Mouse (Mus musculus) embryonic facial prominence, embryonic 10.5 days (tissue): ENCODE measurements around the gene Sirt3. TPM values are rescaled to one million over a fixed set of nuclear protein-coding genes. Genes with fewer than 3 reads are reported as not detected.

Experiments used
- DNase-seq: peaks from one replicate; pipeline ENCODE4 v3.0.0-alpha.2; 2017; ENCODE audit warnings: low spot score
- H3K27ac ChIP-seq: fragments of 300-500 bp; sonication (generic); replicated peaks from 2 replicates; pipeline ENCODE4 v1.5.1; 2016; ENCODE audit warnings: mild to moderate bottlenecking
- H3K27me3 ChIP-seq: fragments of 300-500 bp; sonication (generic); replicated peaks from 2 replicates; pipeline ENCODE4 v1.6.1; 2016; ENCODE audit warnings: low read depth, mild to moderate bottlenecking; ENCODE audit not compliant: poor library complexity, severe bottlenecking
- H3K36me3 ChIP-seq: fragments of 300-500 bp; sonication (generic); replicated peaks from 2 replicates; pipeline ENCODE4 v1.6.1; 2016; ENCODE audit warnings: mild to moderate bottlenecking, moderate library complexity
- H3K4me1 ChIP-seq: fragments of 300-500 bp; sonication (generic); 2 replicates; pipeline ENCODE4 v1.6.1; 2016
- H3K4me3 ChIP-seq: fragments of 300-500 bp; sonication (generic); 2 replicates; pipeline ENCODE4 v1.5.1; 2016; ENCODE audit warnings: mild to moderate bottlenecking, moderate library complexity
- H3K9me3 ChIP-seq: fragments of 300-500 bp; sonication (generic); 2 replicates; pipeline ENCODE4 v1.6.1; 2016; ENCODE audit warnings: mild to moderate bottlenecking
- WGBS: fragments of 180-500 bp; shearing (Covaris S2); methylation state at CpG from one replicate; pipeline ENCODE4 v1.1.7; 2016; 5-methylcytosine and 5-hydroxymethylcytosine counted together
- polyA plus RNA-seq: library from polyadenylated mRNA; unstranded; fragments of >200 nt; fragmentation: Nextera tagmentation; extraction: Ambion mirVana; gene quantifications from 2 replicates; pipeline ENCODE4 v1.2.1, GENCODE M21; 2016

The Sirt3 gene
- polyA plus RNA-seq, 1 experiment from 2014 or later, result 24.5 TPM

GRCm38 (mm10) chr7:140840750-140841735 lies 41.1 kb downstream of the Sirt3 start:
- 37% methylated on average over 19 of the region's 19 CpGs for WGBS
- peaks cover 53% of the 10 kb centered on the region for H3K27me3 ChIP-seq
- no peak overlapping the region for H3K27ac ChIP-seq
- no peaks in the 10 kb centered on the region for H3K36me3 ChIP-seq
- H3K9me3 ChIP-seq, result no peaks in the 10 kb centered on the region
- no peak overlapping the region for H3K4me3 ChIP-seq
- peaks cover 10% of the 10 kb centered on the region for H3K4me1 ChIP-seq
- DNase-seq, result no peak

GRCm38 (mm10) chr7:140839556-140839955 lies 42.6 kb downstream of the Sirt3 start:
- DNase-seq, result no peak
- Histone ChIP-seq H3K4me3 (no peak overlapping the region), H3K9me3 (no peaks in the 10 kb centered on the region), H3K4me1 (peaks cover 9% of the 10 kb centered on the region; the same call in 1 of the 2 replicates), H3K27me3 (peaks cover 48% of the 10 kb centered on the region), H3K36me3 (no peaks in the 10 kb centered on the region), H3K27ac (no peak overlapping the region)
- 65% methylated on average over 5 of the region's 5 CpGs for WGBS

- no peak overlapping the region for H3K4me3 ChIP-seq
- WGBS, result 85% methylated on average over 9 of the region's 9 CpGs
- no peak overlapping the region for H3K27ac ChIP-seq
- peaks cover 9% of the 10 kb centered on the region; the same call in 1 of the 2 replicates for H3K4me1 ChIP-seq
- H3K36me3 ChIP-seq, result no peaks in the 10 kb centered on the region
- DNase-seq, result no peak
- peaks cover 23% of the 10 kb centered on the region for H3K27me3 ChIP-seq
- H3K9me3 ChIP-seq, result no peaks in the 10 kb centered on the region
Observed at GRCm38 (mm10) chr7:140836243-140837115, 45.6 kb downstream of the Sirt3 start.

GRCm38 (mm10) chr7:140835758-140836087 lies 46.4 kb downstream of the Sirt3 start:
- Histone ChIP-seq H3K36me3 (no peaks in the 10 kb centered on the region), H3K4me3 (no peak overlapping the region), H3K4me1 (peaks cover 9% of the 10 kb centered on the region; the same call in 1 of the 2 replicates), H3K27me3 (peaks cover 15% of the 10 kb centered on the region), H3K27ac (no peak overlapping the region), H3K9me3 (no peaks in the 10 kb centered on the region)
- WGBS, result 77% methylated on average over 2 of the region's 2 CpGs
- no peak for DNase-seq

- Histone ChIP-seq H3K9me3 (no peaks in the 10 kb centered on the region), H3K4me1 (peaks cover 9% of the 10 kb centered on the region; the same call in 1 of the 2 replicates), H3K36me3 (no peaks in the 10 kb centered on the region), H3K27me3 (peaks cover 9% of the 10 kb centered on the region), H3K4me3 (no peak within 1 kb of the TSS), H3K27ac (no peak within 1 kb of the TSS)
- 37% methylated on average over 20 of the region's 20 CpGs for WGBS
- DNase-seq, result no peak
Observed at GRCm38 (mm10) chr7:140834968-140835757, 46.9 kb downstream of the Sirt3 start, which contains the start of gene Urah. TSS of gene Urah (plus strand) at chr7:140835018.

GRCm38 (mm10) chr7:140833341-140833740 lies 48.8 kb downstream of the Sirt3 start:
- WGBS, result 89% methylated on average over 4 of the region's 4 CpGs
- Histone ChIP-seq H3K27ac (no peak overlapping the region), H3K4me3 (no peak overlapping the region), H3K27me3 (no peaks in the 10 kb centered on the region; the same call in 1 of the 2 replicates), H3K36me3 (no peaks in the 10 kb centered on the region), H3K9me3 (no peaks in the 10 kb centered on the region), H3K4me1 (peaks cover 9% of the 10 kb centered on the region; the same call in 1 of the 2 replicates)
- DNase-seq, result no peak

- no peak overlapping the region for H3K27ac ChIP-seq
- no peak for DNase-seq
- WGBS, result 77% methylated on average over 6 of the region's 6 CpGs
- H3K9me3 ChIP-seq, result no peaks in the 10 kb centered on the region
- no peak overlapping the region for H3K4me3 ChIP-seq
- no peaks in the 10 kb centered on the region; the same call in 1 of the 2 replicates for H3K27me3 ChIP-seq
- H3K36me3 ChIP-seq, result no peaks in the 10 kb centered on the region
- peaks cover 9% of the 10 kb centered on the region; the same call in 1 of the 2 replicates for H3K4me1 ChIP-seq
Observed at GRCm38 (mm10) chr7:140831447-140831846, 50.7 kb downstream of the Sirt3 start.

GRCm38 (mm10) chr7:140828171-140828881 lies 53.8 kb downstream of the Sirt3 start:
- 44% methylated on average over 8 of the region's 8 CpGs for WGBS
- DNase-seq, result no peak

GRCm38 (mm10) chr7:140822731-140823130 lies 59.4 kb downstream of the Sirt3 start:
- H3K36me3 ChIP-seq, result no peaks in the 10 kb centered on the region
- peaks cover 4% of the 10 kb centered on the region for H3K27me3 ChIP-seq
- H3K9me3 ChIP-seq, result no peaks in the 10 kb centered on the region
- 92% methylated on average over 4 of the region's 4 CpGs for WGBS
- H3K4me3 ChIP-seq, result no peak overlapping the region
- peaks cover 7% of the 10 kb centered on the region; the same call in 1 of the 2 replicates for H3K4me1 ChIP-seq
- DNase-seq, result no peak
- H3K27ac ChIP-seq, result no peak overlapping the region

More at GRCm38 (mm10) chr7:140828171-140828881, 53.8 kb downstream of the Sirt3 start:
- H3K27me3 ChIP-seq, result no peaks in the 10 kb centered on the region
- no peaks in the 10 kb centered on the region for H3K9me3 ChIP-seq
- no peak overlapping the region for H3K27ac ChIP-seq
- no peak overlapping the region for H3K4me3 ChIP-seq
- H3K4me1 ChIP-seq, result no peaks in the 10 kb centered on the region
- no peaks in the 10 kb centered on the region for H3K36me3 ChIP-seq

GRCm38 (mm10) chr7:140821653-140822329 lies 60.3 kb downstream of the Sirt3 start, which contains the start of gene Zfp941:
TSS of gene Zfp941 (minus strand) at chr7:140822178.
- no peaks in the 10 kb centered on the region for H3K9me3 ChIP-seq
- peak within 1 kb of the TSS; percentile 70 for H3K4me3 ChIP-seq
- peaks cover 7% of the 10 kb centered on the region; the same call in 1 of the 2 replicates for H3K4me1 ChIP-seq
- WGBS, result under 1% methylated on average over 21 of the region's 21 CpGs
- H3K27me3 ChIP-seq, result peaks cover 4% of the 10 kb centered on the region
- peak; percentile 76 for DNase-seq
- no peaks in the 10 kb centered on the region for H3K36me3 ChIP-seq
- H3K27ac ChIP-seq, result peak within 1 kb of the TSS; percentile 71

GRCm38 (mm10) chr7:140821305-140821652 lies 60.8 kb downstream of the Sirt3 start:
- no peak overlapping the region; the same call in 1 of the 2 replicates for H3K27ac ChIP-seq
- H3K27me3 ChIP-seq, result peaks cover 4% of the 10 kb centered on the region
- H3K4me1 ChIP-seq, result peaks cover 7% of the 10 kb centered on the region; the same call in 1 of the 2 replicates
- peak overlapping the region; percentile 70 for H3K4me3 ChIP-seq
- H3K36me3 ChIP-seq, result no peaks in the 10 kb centered on the region
- WGBS, result 46% methylated on average over 5 of the region's 5 CpGs
- no peak for DNase-seq
- H3K9me3 ChIP-seq, result no peaks in the 10 kb centered on the region
